Mouse (Mus musculus) CH12.LX (cell line): ENCODE measurements around the gene Iqca.

Source experiments
- CTCF ChIP-seq, 2 experiments: IDR thresholded peaks in 1 of 2; conservative IDR thresholded peaks in 1 of 2; 2 replicates each; pipeline ENCODE4 v1.5.1; 2011 to 2012; ENCODE audit warnings: low read depth in 2 of 2, low read length in 2 of 2, improper control_type of control experiment in 1 of 2, inconsistent platforms in 1 of 2, mild to moderate bottlenecking in 1 of 2, moderate library complexity in 1 of 2
- EP300 ChIP-seq: IDR thresholded peaks from 2 replicates; pipeline ENCODE4 v1.6.1; 2011; ENCODE audit warnings: low read length, improper control_type of control experiment
- HCFC1 ChIP-seq: IDR thresholded peaks from 2 replicates; pipeline ENCODE4 v1.6.1; 2012; ENCODE audit warnings: low read depth, mild to moderate bottlenecking, inconsistent platforms, low read length, improper control_type of control experiment
- KAT2A ChIP-seq: IDR thresholded peaks from 2 replicates; pipeline ENCODE4 v1.6.1; 2012; ENCODE audit warnings: low read length, improper control_type of control experiment, inconsistent platforms; ENCODE audit not compliant: insufficient replicate concordance
- POLR2A ChIP-seq: IDR thresholded peaks from 2 replicates; pipeline ENCODE4 v1.6.1; 2011; ENCODE audit warnings: low read depth, mild to moderate bottlenecking, improper control_type of control experiment, low read length
- TCF12 ChIP-seq: IDR thresholded peaks from 2 replicates; pipeline ENCODE4 v1.6.1; 2014; ENCODE audit warnings: low read depth, mild to moderate bottlenecking, inconsistent platforms, low read length, improper control_type of control experiment
- UBTF ChIP-seq: IDR thresholded peaks from 2 replicates; pipeline ENCODE4 v1.6.1; 2012; ENCODE audit warnings: low read depth, mild to moderate bottlenecking, inconsistent platforms, low read length, improper control_type of control experiment, moderate library complexity
- ZKSCAN1 ChIP-seq: IDR thresholded peaks from 2 replicates; pipeline ENCODE4 v1.6.1; 2012; ENCODE audit warnings: low read depth, inconsistent platforms, low read length, improper control_type of control experiment, borderline replicate concordance

DNA sequence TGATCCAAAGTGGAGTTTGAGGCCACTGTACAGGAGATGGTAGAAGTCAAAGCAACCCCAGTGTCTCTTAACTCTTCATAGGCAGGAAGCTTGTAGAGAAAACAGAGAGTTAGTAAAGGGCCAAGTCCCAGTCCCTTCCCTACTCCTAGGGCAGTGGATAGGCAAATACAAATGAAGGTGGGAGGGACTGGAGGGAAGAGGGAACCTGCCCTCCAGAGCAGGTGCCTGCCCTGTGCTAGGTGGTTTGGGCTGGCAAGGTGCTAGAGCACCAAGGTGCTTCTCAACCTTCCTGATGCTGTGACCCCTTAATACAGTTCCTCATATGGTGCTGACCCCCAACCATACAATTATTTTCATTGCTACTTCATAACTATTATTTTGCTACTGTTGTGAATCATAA, 24.4 kb upstream of the Iqca start:
- TF ChIP-seq EP300 (no peak), POLR2A (no peak), CTCF (conservative IDR thresholded peaks at IDR 0.05 in 1 of 2, IDR thresholded peaks at IDR 0.05 in 1 of 2; ENCODE audit: low read depth in 2 of 2, low read length in 2 of 2) (no peak), TCF12 (no peak), HCFC1 (no peak), UBTF (no peak), ZKSCAN1 (no peak), KAT2A (no peak)
